ENCODE assay signal across 26 mouse cellular contexts in the genomic region with DNA sequence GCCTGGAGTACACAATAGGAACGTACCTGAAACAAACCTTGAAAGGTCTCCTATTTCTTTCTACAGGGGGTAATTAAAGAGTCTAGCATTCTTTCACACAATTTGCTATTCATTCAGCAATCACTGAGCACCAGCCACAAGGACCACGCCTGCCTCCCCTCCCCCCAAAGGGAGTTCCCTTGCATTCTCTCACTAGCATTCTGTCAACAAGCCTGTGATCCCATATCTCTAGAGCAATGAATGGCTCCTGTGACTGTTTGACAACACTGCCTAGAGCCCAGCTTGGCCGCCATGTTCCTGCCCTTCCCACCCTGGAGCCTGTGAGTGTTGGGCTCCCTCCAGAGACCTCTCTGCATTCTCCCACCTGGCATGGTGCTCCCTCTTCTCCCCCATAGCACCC. TPM values are rescaled to one million over a fixed set of nuclear protein-coding genes. Genes with fewer than 3 reads are reported as not detected.
DNase-seq lines count a peak whose midpoint lies in the region; ATAC-seq lines count a peak whose summit lies in the region.
"Had no signal": no experiment of that assay in that cellular context is flagged by ENCODE, and none has a peak within 500 bp of the region (broad histone marks: within the 10 kb centered on the region; RNA-seq: fewer than 3 reads in every experiment).

No protein-coding gene starts in this region.

- H3K36me3 ChIP-seq in liver, embryonic 12.5 days: no peaks in the 10 kb centered on the region
- no peaks in the 10 kb centered on the region for H3K36me3 ChIP-seq in kidney, embryonic 15.5 days
- H3K36me3 ChIP-seq: forebrain, embryonic 12.5 days; hindbrain, embryonic 10.5 days; limb, embryonic 13.5 days; midbrain, embryonic 15.5 days; stomach, embryonic 15.5 days had no signal

- H3K27me3 ChIP-seq in liver, embryonic 12.5 days (replicated peaks): no peaks in the 10 kb centered on the region
- no peaks in the 10 kb centered on the region for H3K27me3 ChIP-seq in kidney, embryonic 15.5 days
- H3K27me3 ChIP-seq: forebrain, embryonic 12.5 days; limb, embryonic 13.5 days; megakaryocyte, embryonic 14.5 days; midbrain, embryonic 15.5 days; Patski; stomach, embryonic 15.5 days had no signal

- no peak overlapping the region for H3K4me3 ChIP-seq in liver, embryonic 12.5 days
- no peak overlapping the region for H3K4me3 ChIP-seq in kidney, embryonic 15.5 days (replicated peaks)
- H3K4me3 ChIP-seq: forebrain, embryonic 12.5 days; hindbrain, embryonic 10.5 days; limb, embryonic 13.5 days; megakaryocyte, embryonic 14.5 days; midbrain, embryonic 15.5 days; myocyte; stomach, embryonic 15.5 days had no signal

- no peaks in the 10 kb centered on the region for H3K9me3 ChIP-seq in liver, embryonic 12.5 days (replicated peaks)
- H3K9me3 ChIP-seq in kidney, embryonic 15.5 days (replicated peaks): no peaks in the 10 kb centered on the region
- H3K9me3 ChIP-seq: forebrain, embryonic 12.5 days; hindbrain, embryonic 10.5 days; limb, embryonic 13.5 days; megakaryocyte, embryonic 14.5 days; midbrain, embryonic 15.5 days; stomach, embryonic 15.5 days had no signal

- WGBS in liver, embryonic 12.5 days (ENCODE audit: insufficient replicate concordance): 43% methylated on average over 3 of the region's 3 CpGs
- WGBS in kidney, embryonic 15.5 days: 80% methylated on average over 3 of the region's 3 CpGs

- no peak overlapping the region for H3K4me2 ChIP-seq in liver, embryonic 12.5 days
- H3K4me2 ChIP-seq in kidney, embryonic 15.5 days: no peak overlapping the region
- H3K4me2 ChIP-seq: forebrain, embryonic 12.5 days; limb, embryonic 13.5 days; midbrain, embryonic 15.5 days; stomach, embryonic 15.5 days had no signal

- H3K9ac ChIP-seq in liver, embryonic 12.5 days: no peak overlapping the region
- no peak overlapping the region for H3K9ac ChIP-seq in kidney, embryonic 15.5 days
- H3K9ac ChIP-seq: forebrain, embryonic 12.5 days; limb, embryonic 13.5 days; midbrain, embryonic 15.5 days; stomach, embryonic 15.5 days had no signal

- peak; percentile 51 for DNase-seq in lung, postnatal 10 days
- no peak for DNase-seq in lung, postnatal 14 days
- DNase-seq in R1 (ENCODE audit: low read depth, low spot score): peak; percentile 96
- DNase-seq in frontal cortex, postnatal 14 days (ENCODE audit: low spot score in 2 of 2): no peak
- DNase-seq in urinary bladder, adult 2 months (ENCODE audit: low spot score): no peak
- DNase-seq: adrenal gland, postnatal 36 days; cerebellum, adult 18-20 months; cerebellum, postnatal 25 days; gastrocnemius, postnatal 14 days; kidney, adult 11 months; kidney, postnatal 10 days; layer of hippocampus, postnatal 36 days; lung, adult 2 months; spleen, adult 18-20 months; thymus, adult 2 months had no signal

- no peak overlapping the region for H3K27ac ChIP-seq in liver, embryonic 12.5 days
- no peak overlapping the region for H3K27ac ChIP-seq in kidney, embryonic 15.5 days
- H3K27ac ChIP-seq: forebrain, embryonic 12.5 days; hindbrain, embryonic 10.5 days; hindbrain, postnatal 0 days; limb, embryonic 13.5 days; midbrain, embryonic 15.5 days; stomach, embryonic 15.5 days had no signal

- peaks cover 58% of the 10 kb centered on the region for H3K4me1 ChIP-seq in liver, embryonic 12.5 days
- peaks cover 22% of the 10 kb centered on the region for H3K4me1 ChIP-seq in kidney, embryonic 15.5 days
- H3K4me1 ChIP-seq: forebrain, embryonic 12.5 days; midbrain, embryonic 15.5 days had no signal

- peak; percentile 70 for ATAC-seq in liver, embryonic 12.5 days
- ATAC-seq in kidney, embryonic 15.5 days (replicated peaks; ENCODE audit: low FRiP score): no peak
- ATAC-seq: hindbrain, postnatal 0 days; midbrain, embryonic 15.5 days had no signal

RNA-seq across cellular contexts. Expression of gene Myh9, which starts 5.9 kb away (rescaled TPM):
- 32.5 and 34.2 TPM in 2 replicates for polyA plus RNA-seq in liver, embryonic 12.5 days (2016; fragmentation: Nextera tagmentation; extraction: Ambion mirVana)
- 56.2 and 60.2 TPM in 2 replicates for polyA plus RNA-seq in kidney, embryonic 15.5 days (2015; fragmentation: Nextera tagmentation; extraction: Ambion mirVana)
- 95.0 and 151 TPM in 2 replicates for polyA plus RNA-seq in urinary bladder, adult 2 months (2012; rRNA removed)

Comparison
In these comparisons a context has a peak if more than half of its experiments do, and no peak if none do; other contexts are left out.
1. DNase-seq: peak in lung, postnatal 10 days (single experiment) and R1 (single experiment); none in lung, postnatal 14 days (single experiment), frontal cortex, postnatal 14 days (0 of 2) and urinary bladder, adult 2 months (single experiment).